Mouse (Mus musculus): ENCODE data around the gene Rbm45.
A peak's percentile ranks its signal among the peaks of the same experiment; 100 is the strongest.

The Rbm45 gene

GRCm38 (mm10) chr2:76369821-76370655 is at the start of gene Rbm45:
Gene Rbm45 (plus strand): TSS chr2:76369984.
- peak; percentile 84 to 87 for DNase-seq

- DNase-seq = no peak
Observed at GRCm38 (mm10) chr2:76320336-76320735, 49.4 kb upstream of the Rbm45 start.

- DNase-seq = no peak
Observed at GRCm38 (mm10) chr2:76323185-76323875, 46.5 kb upstream of the Rbm45 start.

GRCm38 (mm10) chr2:76324463-76324862 is 45.3 kb upstream of the Rbm45 start:
- DNase-seq = no peak

- no peak for DNase-seq
Observed at GRCm38 (mm10) chr2:76326161-76326560, 43.6 kb upstream of the Rbm45 start.

GRCm38 (mm10) chr2:76330081-76330480 is 39.7 kb upstream of the Rbm45 start:
- no peak for DNase-seq

GRCm38 (mm10) chr2:76332161-76332805 is 37.5 kb upstream of the Rbm45 start:
- DNase-seq = no peak

- no peak for DNase-seq
Observed at GRCm38 (mm10) chr2:76334596-76334995, 35.2 kb upstream of the Rbm45 start.

GRCm38 (mm10) chr2:76338215-76339156 is 31.3 kb upstream of the Rbm45 start, which contains the start of gene Pde11a:
Gene Pde11a (minus strand): TSS chr2:76338774.
- DNase-seq = peak; percentile 14 to 21

- DNase-seq = no peak
Observed at GRCm38 (mm10) chr2:76342146-76342545, 27.6 kb upstream of the Rbm45 start.

- no peak for DNase-seq
Observed at GRCm38 (mm10) chr2:76347839-76348238, 21.9 kb upstream of the Rbm45 start.

GRCm38 (mm10) chr2:76360226-76360625 is 9.6 kb upstream of the Rbm45 start, which contains the start of gene Cyct:
Gene Cyct (minus strand): TSS chr2:76360450.
- no peak for DNase-seq

- DNase-seq = no peak
Observed at GRCm38 (mm10) chr2:76362111-76362510, 7.7 kb upstream of the Rbm45 start.

GRCm38 (mm10) chr2:76365811-76366210 is 4.0 kb upstream of the Rbm45 start:
- DNase-seq = no peak

- DNase-seq = peak; percentile 67 to 75
Observed at GRCm38 (mm10) chr2:76367188-76367922, 2.4 kb upstream of the Rbm45 start.

GRCm38 (mm10) chr2:76368861-76369660 is 723 bp upstream of the Rbm45 start:
- no peak for DNase-seq

GRCm38 (mm10) chr2:76370656-76370922 is 805 bp downstream of the Rbm45 start:
- DNase-seq = no peak

GRCm38 (mm10) chr2:76372244-76372643 is 2.5 kb downstream of the Rbm45 start:
- no peak for DNase-seq

GRCm38 (mm10) chr2:76374544-76375206 is 4.9 kb downstream of the Rbm45 start:
- no peak for DNase-seq

- DNase-seq = no peak
Observed at GRCm38 (mm10) chr2:76378646-76379045, 8.9 kb downstream of the Rbm45 start.

Data from lung, adult 18-20 months (tissue).